Mouse (Mus musculus): Measurements from ENCODE around the gene Gm20388. TPM values are rescaled to one million over a fixed set of nuclear protein-coding genes. Genes with fewer than 3 reads are reported as not detected.

The Gm20388 gene
- polyA plus RNA-seq, 1 experiment from 2014 or later, result not detected

DNA sequence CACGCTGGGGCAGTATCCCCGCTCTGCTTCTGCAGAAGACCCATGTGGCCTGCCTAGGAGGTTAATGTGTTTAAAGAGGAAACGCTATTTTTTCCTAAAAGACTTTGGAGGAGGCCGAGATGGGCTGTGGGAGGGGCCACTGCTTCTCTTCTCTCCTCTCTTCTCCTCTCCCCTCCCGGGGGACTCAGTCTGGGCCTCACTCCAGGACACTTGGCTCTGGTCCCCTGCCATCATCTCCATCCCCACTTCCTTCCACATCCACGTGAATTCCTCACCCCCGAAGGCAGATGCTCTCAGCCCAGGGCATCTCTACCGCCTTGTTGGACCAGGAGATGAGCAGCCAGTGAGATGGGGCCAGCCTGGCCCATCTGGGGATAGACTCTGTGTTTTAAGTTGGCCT is 2283.8 kb downstream of the Gm20388 start:
- H3K9me3 ChIP-seq, result no peaks in the 10 kb centered on the region
- H3K9ac ChIP-seq (replicated peaks), result no peak overlapping the region
- no peak for ATAC-seq (replicated peaks)
- H3K4me1 ChIP-seq, result peaks cover 19% of the 10 kb centered on the region
- no peak overlapping the region for H3K27ac ChIP-seq (replicated peaks)
- 58% methylated on average over 8 of the region's 8 CpGs for WGBS
- H3K36me3 ChIP-seq, result no peaks in the 10 kb centered on the region
- no peaks in the 10 kb centered on the region for H3K27me3 ChIP-seq
- H3K4me3 ChIP-seq, result no peak overlapping the region
- no peak overlapping the region for H3K4me2 ChIP-seq (replicated peaks)

GRCm38 (mm10) chr8:122197342-122197741 is 2286.7 kb downstream of the Gm20388 start:
- Histone ChIP-seq H3K4me1 (peaks cover 6% of the 10 kb centered on the region; the same call in 1 of the 2 replicates), H3K4me2 (replicated peaks) (no peak overlapping the region), H3K36me3 (no peaks in the 10 kb centered on the region), H3K4me3 (no peak overlapping the region), H3K9ac (replicated peaks) (no peak overlapping the region), H3K27me3 (no peaks in the 10 kb centered on the region), H3K9me3 (no peaks in the 10 kb centered on the region), H3K27ac (replicated peaks) (no peak overlapping the region)
- no peak for ATAC-seq (replicated peaks)
- WGBS, result 72% methylated on average over 5 of the region's 5 CpGs

GRCm38 (mm10) chr8:122198378-122199025 is 2287.9 kb downstream of the Gm20388 start:
- Histone ChIP-seq H3K36me3 (no peaks in the 10 kb centered on the region), H3K4me1 (peaks cover 6% of the 10 kb centered on the region; the same call in 1 of the 2 replicates), H3K27ac (replicated peaks) (no peak overlapping the region), H3K9ac (replicated peaks) (no peak overlapping the region), H3K27me3 (no peaks in the 10 kb centered on the region), H3K9me3 (no peaks in the 10 kb centered on the region), H3K4me2 (replicated peaks) (no peak overlapping the region), H3K4me3 (no peak overlapping the region)
- ATAC-seq (replicated peaks), result no peak
- WGBS, result 63% methylated on average over 12 of the region's 12 CpGs

DNA sequence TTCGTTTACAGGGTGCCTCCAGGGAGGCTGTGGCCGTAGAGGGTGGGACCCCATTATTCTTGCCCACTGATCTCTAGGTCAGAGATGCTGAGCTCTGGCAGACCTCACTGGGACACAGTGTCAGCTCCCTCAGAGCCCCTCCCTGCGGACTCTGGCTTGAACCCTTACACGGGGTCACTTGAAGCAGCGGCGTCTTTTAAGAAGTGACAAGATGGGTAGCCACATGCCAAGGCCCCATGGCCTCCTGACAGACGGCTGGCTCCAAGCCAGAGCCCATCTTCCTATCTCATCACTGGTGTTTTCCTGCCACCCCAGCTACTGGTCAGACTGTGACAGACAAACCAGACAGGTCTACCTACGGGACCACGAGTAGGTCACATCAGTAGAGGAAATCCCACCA is 2288.6 kb downstream of the Gm20388 start:
- Histone ChIP-seq H3K27ac (replicated peaks) (no peak overlapping the region), H3K4me2 (replicated peaks) (no peak overlapping the region), H3K27me3 (no peaks in the 10 kb centered on the region), H3K9ac (replicated peaks) (no peak overlapping the region), H3K36me3 (no peaks in the 10 kb centered on the region), H3K9me3 (no peaks in the 10 kb centered on the region), H3K4me1 (peaks cover 6% of the 10 kb centered on the region; the same call in 1 of the 2 replicates), H3K4me3 (no peak overlapping the region)
- WGBS, result 87% methylated on average over 9 of the region's 9 CpGs
- no peak for ATAC-seq (replicated peaks)

- Histone ChIP-seq H3K4me2 (replicated peaks) (no peak overlapping the region), H3K9me3 (no peaks in the 10 kb centered on the region), H3K36me3 (no peaks in the 10 kb centered on the region), H3K27ac (replicated peaks) (no peak overlapping the region), H3K27me3 (no peaks in the 10 kb centered on the region), H3K4me3 (no peak overlapping the region), H3K9ac (replicated peaks) (no peak overlapping the region), H3K4me1 (no peaks in the 10 kb centered on the region)
- no peak for ATAC-seq (replicated peaks)
- 79% methylated on average over 4 of the region's 4 CpGs for WGBS
These were observed 2289.2 kb downstream of the Gm20388 start for GRCm38 (mm10) chr8:122199841-122200240.

DNA sequence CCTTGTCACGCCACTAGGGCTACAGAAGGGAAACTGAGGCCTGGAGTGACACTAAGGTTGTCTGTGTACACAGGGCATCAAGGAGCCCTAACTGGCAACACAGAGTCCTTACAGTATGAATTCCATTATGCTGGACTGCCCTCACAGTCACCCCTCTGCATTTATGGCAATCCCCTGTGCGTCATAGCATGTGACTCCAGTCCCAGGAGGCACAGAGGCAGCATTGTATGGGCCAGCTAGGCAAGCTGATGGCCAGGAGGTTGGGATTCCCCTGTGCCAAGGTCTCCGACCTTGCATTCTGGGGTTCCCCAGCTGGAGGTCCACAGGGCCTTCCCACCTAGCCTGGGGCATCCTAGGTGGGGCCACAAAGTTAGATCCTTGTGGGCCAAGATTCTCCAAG is 2300.9 kb downstream of the Gm20388 start:
- no peaks in the 10 kb centered on the region for H3K36me3 ChIP-seq
- no peaks in the 10 kb centered on the region for H3K27me3 ChIP-seq
- H3K4me1 ChIP-seq, result no peaks in the 10 kb centered on the region
- 85% methylated on average over 3 of the region's 3 CpGs for WGBS
- no peaks in the 10 kb centered on the region for H3K9me3 ChIP-seq
- no peak for ATAC-seq (replicated peaks)
- H3K27ac ChIP-seq (replicated peaks), result no peak overlapping the region
- no peak overlapping the region for H3K4me3 ChIP-seq
- H3K4me2 ChIP-seq (replicated peaks), result no peak overlapping the region
- no peak overlapping the region for H3K9ac ChIP-seq (replicated peaks)

- 84% methylated on average over 8 of the region's 8 CpGs for WGBS
- H3K4me3 ChIP-seq, result no peak overlapping the region
These were observed 2305.0 kb downstream of the Gm20388 start for GRCm38 (mm10) chr8:122215630-122216029.

DNA sequence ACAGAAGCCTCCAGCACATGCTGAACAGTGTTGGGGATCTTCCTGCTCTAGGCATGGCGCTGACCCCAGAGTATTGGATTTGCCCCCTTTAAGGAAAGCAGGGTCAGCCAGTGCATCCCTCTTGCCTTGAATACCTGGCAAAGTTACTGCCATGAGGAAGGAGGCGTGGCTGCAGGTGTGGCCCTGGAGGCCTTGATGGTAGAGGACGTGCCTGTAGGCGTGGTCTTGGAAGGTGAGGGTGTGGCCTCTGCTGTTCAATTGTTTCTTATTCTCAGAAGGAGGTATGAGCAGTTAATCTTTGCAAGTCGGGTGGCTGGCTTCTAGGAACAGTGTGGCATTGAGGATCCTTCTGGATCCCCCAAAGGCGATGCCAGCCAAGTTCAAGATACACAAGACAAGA is 2305.8 kb downstream of the Gm20388 start:
- WGBS, result 67% methylated on average over 6 of the region's 6 CpGs
- Histone ChIP-seq H3K9me3 (no peaks in the 10 kb centered on the region), H3K27ac (replicated peaks) (no peak overlapping the region), H3K4me1 (no peaks in the 10 kb centered on the region), H3K9ac (replicated peaks) (no peak overlapping the region), H3K36me3 (no peaks in the 10 kb centered on the region), H3K27me3 (no peaks in the 10 kb centered on the region), H3K4me2 (replicated peaks) (no peak overlapping the region), H3K4me3 (no peak overlapping the region)
- ATAC-seq (replicated peaks), result no peak

More at GRCm38 (mm10) chr8:122215630-122216029, 2305.0 kb downstream of the Gm20388 start:
- no peaks in the 10 kb centered on the region for H3K4me1 ChIP-seq
- no peaks in the 10 kb centered on the region for H3K27me3 ChIP-seq
- no peak for ATAC-seq (replicated peaks)
- H3K36me3 ChIP-seq, result no peaks in the 10 kb centered on the region
- no peak overlapping the region for H3K27ac ChIP-seq (replicated peaks)
- no peaks in the 10 kb centered on the region for H3K9me3 ChIP-seq
- no peak overlapping the region for H3K4me2 ChIP-seq (replicated peaks)
- no peak overlapping the region for H3K9ac ChIP-seq (replicated peaks)

DNA sequence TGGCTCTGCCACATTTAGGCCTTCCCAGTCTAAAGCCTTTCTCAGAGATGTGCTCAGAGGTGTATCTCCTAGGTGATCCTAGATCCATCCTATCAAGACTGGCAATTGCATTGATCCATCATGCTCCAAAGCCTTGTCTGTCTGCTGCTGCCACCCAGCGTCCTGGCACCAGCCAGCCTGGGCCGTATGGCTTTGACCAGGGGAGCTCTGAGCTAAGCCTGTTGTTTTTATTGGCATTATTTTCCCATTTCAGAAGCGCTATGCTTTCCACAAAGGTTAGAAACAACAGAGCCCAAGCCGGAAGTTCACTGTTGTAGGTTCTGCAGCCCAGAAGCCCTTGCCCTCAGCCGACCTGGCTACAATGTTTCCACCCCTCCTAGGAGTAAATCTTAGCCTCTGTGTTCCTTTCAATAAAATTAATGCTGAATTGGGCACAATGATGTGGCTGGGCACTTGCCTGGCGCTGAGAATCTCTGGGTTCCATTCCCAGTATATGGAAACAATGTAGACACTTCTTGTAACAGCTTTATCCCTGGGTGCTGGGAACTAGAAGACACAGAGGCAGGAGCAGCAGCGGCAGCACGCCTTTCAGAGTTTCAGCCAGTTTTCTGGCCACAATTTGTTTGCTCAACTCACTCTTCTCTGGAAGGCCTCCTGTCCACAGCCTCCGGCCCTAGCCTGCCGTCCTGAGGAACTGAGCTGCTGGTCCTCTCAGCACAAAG is 2307.0 kb downstream of the Gm20388 start:
- Histone ChIP-seq H3K4me3 (no peak overlapping the region), H3K9me3 (no peaks in the 10 kb centered on the region), H3K4me2 (replicated peaks) (no peak overlapping the region), H3K27ac (replicated peaks) (no peak overlapping the region), H3K4me1 (no peaks in the 10 kb centered on the region), H3K9ac (replicated peaks) (no peak overlapping the region), H3K27me3 (no peaks in the 10 kb centered on the region), H3K36me3 (no peaks in the 10 kb centered on the region)
- 81% methylated on average over 10 of the region's 10 CpGs for WGBS
- no peak for ATAC-seq (replicated peaks)

DNA sequence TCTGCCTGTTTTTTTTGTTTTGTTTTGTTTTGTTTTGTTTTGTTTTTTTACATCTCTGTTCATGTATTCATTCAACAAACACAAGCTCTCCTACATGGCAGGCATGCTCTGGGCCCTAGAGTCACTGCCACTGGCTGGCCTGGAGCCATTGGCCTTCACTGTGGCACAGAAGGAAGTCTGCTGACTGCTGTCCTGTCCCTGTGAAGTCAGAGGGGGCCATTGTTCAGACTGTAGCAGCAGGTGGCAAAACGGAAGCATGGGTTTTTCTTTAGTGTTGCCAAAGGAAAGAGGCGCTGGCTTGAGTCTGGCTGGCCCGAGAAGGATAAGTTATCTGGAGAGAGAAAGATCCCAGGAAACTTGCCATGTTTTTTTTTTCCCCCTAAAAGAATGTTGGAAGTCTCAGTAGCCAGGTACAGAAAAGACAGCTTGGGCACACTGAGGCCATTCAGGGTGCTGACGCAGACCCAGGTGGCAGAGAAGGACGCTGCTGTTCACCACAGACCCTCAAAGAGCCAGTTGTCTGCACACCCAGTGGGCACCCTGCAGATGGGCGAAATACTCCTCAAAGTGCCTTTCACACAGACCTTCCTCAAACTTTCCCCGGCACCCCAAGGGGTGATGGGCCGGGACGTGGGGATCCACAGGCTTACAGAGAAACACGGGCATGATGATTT is 2313.5 kb downstream of the Gm20388 start:
- Histone ChIP-seq H3K36me3 (no peaks in the 10 kb centered on the region), H3K4me2 (replicated peaks) (no peak overlapping the region), H3K9me3 (no peaks in the 10 kb centered on the region), H3K27me3 (peaks cover 11% of the 10 kb centered on the region), H3K4me3 (no peak overlapping the region), H3K27ac (replicated peaks) (no peak overlapping the region; the same call in 1 of the 2 replicates), H3K4me1 (no peaks in the 10 kb centered on the region), H3K9ac (replicated peaks) (no peak overlapping the region)
- 64% methylated on average over 10 of the region's 10 CpGs for WGBS
- ATAC-seq (replicated peaks), result no peak

DNA sequence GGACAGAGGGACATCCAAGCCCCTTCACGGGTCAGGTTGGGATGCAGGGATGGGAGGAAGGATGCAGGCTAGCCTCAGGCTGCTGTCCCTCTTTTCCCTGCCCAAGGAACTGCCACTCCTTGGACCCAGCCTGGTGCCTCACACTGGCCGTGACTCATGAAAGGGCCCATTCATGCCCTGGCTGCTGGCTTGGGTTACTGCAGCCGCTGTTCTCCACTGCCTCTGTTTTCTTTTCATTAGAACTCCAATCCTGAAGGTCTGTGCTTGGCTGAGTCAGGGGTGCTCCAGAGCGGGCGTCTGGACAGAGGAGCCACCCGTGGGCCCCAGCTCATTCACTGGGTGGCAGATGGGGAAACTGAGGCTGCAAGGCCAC is 2314.0 kb downstream of the Gm20388 start:
- Histone ChIP-seq H3K36me3 (no peaks in the 10 kb centered on the region), H3K27me3 (peaks cover 16% of the 10 kb centered on the region), H3K9ac (replicated peaks) (no peak overlapping the region), H3K27ac (replicated peaks) (no peak overlapping the region; the same call in 1 of the 2 replicates), H3K4me1 (peaks cover 1% of the 10 kb centered on the region), H3K9me3 (no peaks in the 10 kb centered on the region), H3K4me2 (replicated peaks) (no peak overlapping the region), H3K4me3 (no peak overlapping the region)
- WGBS, result 29% methylated on average over 6 of the region's 6 CpGs
- 0 out of 2 replicates have a peak, but pooled peaks have one; percentile 43 for ATAC-seq (replicated peaks)

DNA sequence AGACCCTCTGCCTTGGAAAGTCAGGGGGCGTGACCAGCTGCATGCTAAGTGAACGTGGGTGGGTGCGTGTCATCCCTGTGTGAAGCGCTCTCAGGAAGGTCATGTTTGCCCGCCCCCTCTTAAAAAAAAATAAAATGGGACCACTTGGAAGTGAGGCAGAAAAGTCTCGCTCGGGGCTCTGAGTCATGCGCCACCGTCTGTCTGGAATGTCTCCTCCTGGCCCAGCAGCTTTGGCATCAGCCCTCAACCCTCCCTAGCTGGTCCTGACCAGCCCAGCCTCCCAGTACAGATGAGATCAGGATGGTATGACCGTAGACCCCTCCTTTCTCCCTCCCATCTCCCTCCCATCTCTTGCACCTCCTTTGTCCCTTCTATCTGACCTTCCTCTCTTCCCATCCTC is 2314.8 kb downstream of the Gm20388 start:
- peaks cover 24% of the 10 kb centered on the region for H3K27me3 ChIP-seq
- 71% methylated on average over 10 of the region's 10 CpGs for WGBS
- no peak overlapping the region for H3K9ac ChIP-seq (replicated peaks)
- H3K4me3 ChIP-seq, result no peak overlapping the region
- H3K9me3 ChIP-seq, result no peaks in the 10 kb centered on the region
- H3K4me1 ChIP-seq, result peaks cover 8% of the 10 kb centered on the region
- no peak overlapping the region for H3K4me2 ChIP-seq (replicated peaks)
- H3K36me3 ChIP-seq, result no peaks in the 10 kb centered on the region
- ATAC-seq (replicated peaks), result no peak
- H3K27ac ChIP-seq (replicated peaks), result no peak overlapping the region

Data from forebrain, embryonic 15.5 days (tissue).